Mouse (Mus musculus): ENCODE results near the gene Senp7. TPM values are rescaled to one million over a fixed set of nuclear protein-coding genes. Genes with fewer than 3 reads are reported as not detected.
"Not testable (repeated sequence)": the region's sequence is repeated elsewhere in the genome, so short reads cannot be mapped to it uniquely, and the experiment has no call there.

Senp7 gene
- polyA plus RNA-seq, 1 experiment, result 25.1 TPM

GRCm38 (mm10) chr16:56076121-56076869 lies 28.2 kb downstream of the Senp7 start:
- Histone ChIP-seq H3K27ac (ENCODE audit: insufficient read depth, low read length) (peak overlapping the region; percentile 93; the same call in 1 of the 2 replicates), H3K4me1 (ENCODE audit: control insufficient read depth, insufficient read depth, low read length) (peaks cover 4% of the 10 kb centered on the region; the same call in 1 of the 2 replicates), H3K4me3 (ENCODE audit: insufficient read depth, low read length) (peak overlapping the region; percentile 100)
- no peak for TF ChIP-seq CTCF (IDR thresholded peaks at IDR 0.05; ENCODE audit: extremely low read depth, insufficient read depth, low read length)
- no peak for TF ChIP-seq POLR2A (IDR thresholded peaks at IDR 0.05; ENCODE audit: extremely low read depth, insufficient read depth, low read length)

GRCm38 (mm10) chr16:56079419-56079818 lies 31.3 kb downstream of the Senp7 start:
- no peak overlapping the region for H3K27ac ChIP-seq (ENCODE audit: insufficient read depth, low read length)
- H3K4me1 ChIP-seq (ENCODE audit: control insufficient read depth, insufficient read depth, low read length), result peaks cover 4% of the 10 kb centered on the region; the same call in 1 of the 2 replicates
- TF ChIP-seq CTCF (IDR thresholded peaks at IDR 0.05; ENCODE audit: extremely low read depth, insufficient read depth, low read length), result no peak
- TF ChIP-seq POLR2A (IDR thresholded peaks at IDR 0.05; ENCODE audit: extremely low read depth, insufficient read depth, low read length), result no peak

GRCm38 (mm10) chr16:56081691-56082090 lies 33.6 kb downstream of the Senp7 start:
- H3K27ac ChIP-seq (ENCODE audit: insufficient read depth, low read length), result no peak overlapping the region
- no peaks in the 10 kb centered on the region for H3K4me1 ChIP-seq (ENCODE audit: control insufficient read depth, insufficient read depth, low read length)
- TF ChIP-seq CTCF (IDR thresholded peaks at IDR 0.05; ENCODE audit: extremely low read depth, insufficient read depth, low read length) (no peak), POLR2A (IDR thresholded peaks at IDR 0.05; ENCODE audit: extremely low read depth, insufficient read depth, low read length) (no peak)
- no peak overlapping the region for H3K4me3 ChIP-seq (ENCODE audit: insufficient read depth, low read length)

More at GRCm38 (mm10) chr16:56079419-56079818, 31.3 kb downstream of the Senp7 start:
- no peak overlapping the region for H3K4me3 ChIP-seq (ENCODE audit: insufficient read depth, low read length)

- H3K27ac ChIP-seq (ENCODE audit: insufficient read depth, low read length), result no peak overlapping the region
- H3K4me1 ChIP-seq (ENCODE audit: control insufficient read depth, insufficient read depth, low read length), result no peaks in the 10 kb centered on the region
- H3K4me3 ChIP-seq (ENCODE audit: insufficient read depth, low read length), result no peak overlapping the region
- TF ChIP-seq POLR2A (IDR thresholded peaks at IDR 0.05; ENCODE audit: extremely low read depth, insufficient read depth, low read length) (no peak), CTCF (IDR thresholded peaks at IDR 0.05; ENCODE audit: extremely low read depth, insufficient read depth, low read length) (no peak)
These were observed 38.2 kb downstream of the Senp7 start for GRCm38 (mm10) chr16:56086336-56086735.

- H3K27ac ChIP-seq (ENCODE audit: insufficient read depth, low read length), result no peak overlapping the region
- TF ChIP-seq CTCF (IDR thresholded peaks at IDR 0.05; ENCODE audit: extremely low read depth, insufficient read depth, low read length) (no peak), POLR2A (IDR thresholded peaks at IDR 0.05; ENCODE audit: extremely low read depth, insufficient read depth, low read length) (no peak)
- H3K4me1 ChIP-seq (ENCODE audit: control insufficient read depth, insufficient read depth, low read length), result no peaks in the 10 kb centered on the region
- no peak overlapping the region for H3K4me3 ChIP-seq (ENCODE audit: insufficient read depth, low read length)
These were observed 42.2 kb downstream of the Senp7 start for GRCm38 (mm10) chr16:56090385-56090784.

- H3K4me1 ChIP-seq (ENCODE audit: control insufficient read depth, insufficient read depth, low read length); H3K27ac ChIP-seq (ENCODE audit: insufficient read depth, low read length): not testable (repeated sequence)
These were observed 48.4 kb downstream of the Senp7 start for GRCm38 (mm10) chr16:56096401-56097018.

GRCm38 (mm10) chr16:56115706-56116105 lies 67.6 kb downstream of the Senp7 start:
- Histone ChIP-seq H3K27ac (ENCODE audit: insufficient read depth, low read length) (no peak overlapping the region), H3K4me1 (ENCODE audit: control insufficient read depth, insufficient read depth, low read length) (no peaks in the 10 kb centered on the region)
- no peak for TF ChIP-seq POLR2A (IDR thresholded peaks at IDR 0.05; ENCODE audit: extremely low read depth, insufficient read depth, low read length)

More at GRCm38 (mm10) chr16:56096401-56097018, 48.4 kb downstream of the Senp7 start:
- H3K4me3 ChIP-seq (ENCODE audit: insufficient read depth, low read length), result not testable (repeated sequence)

GRCm38 (mm10) chr16:56116155-56116554 lies 68.0 kb downstream of the Senp7 start:
- Histone ChIP-seq H3K4me3 (ENCODE audit: insufficient read depth, low read length) (no peak overlapping the region), H3K27ac (ENCODE audit: insufficient read depth, low read length) (no peak overlapping the region), H3K4me1 (ENCODE audit: control insufficient read depth, insufficient read depth, low read length) (no peaks in the 10 kb centered on the region)
- no peak for TF ChIP-seq POLR2A (IDR thresholded peaks at IDR 0.05; ENCODE audit: extremely low read depth, insufficient read depth, low read length)
- no peak for TF ChIP-seq CTCF (IDR thresholded peaks at IDR 0.05; ENCODE audit: extremely low read depth, insufficient read depth, low read length)

More at GRCm38 (mm10) chr16:56115706-56116105, 67.6 kb downstream of the Senp7 start:
- H3K4me3 ChIP-seq (ENCODE audit: insufficient read depth, low read length), result no peak overlapping the region

GRCm38 (mm10) chr16:56117327-56118180 lies 69.4 kb downstream of the Senp7 start:
- Histone ChIP-seq H3K4me3 (ENCODE audit: insufficient read depth, low read length) (no peak overlapping the region), H3K27ac (ENCODE audit: insufficient read depth, low read length) (no peak overlapping the region), H3K4me1 (ENCODE audit: control insufficient read depth, insufficient read depth, low read length) (no peaks in the 10 kb centered on the region)
- TF ChIP-seq CTCF (IDR thresholded peaks at IDR 0.05; ENCODE audit: extremely low read depth, insufficient read depth, low read length) (no peak), POLR2A (IDR thresholded peaks at IDR 0.05; ENCODE audit: extremely low read depth, insufficient read depth, low read length) (no peak)
